Comparison of ENCODE assay signal across 7 mouse cellular contexts in genomic region chr15:77841361-77842046, GRCm38 (mm10). TPM values are rescaled to one million over a fixed set of nuclear protein-coding genes. Genes with fewer than 3 reads are reported as not detected.
A peak's percentile ranks its signal among the peaks of the same experiment; 100 is the strongest.
DNase-seq lines count a peak whose midpoint lies in the region; ATAC-seq and TF ChIP-seq lines count a peak whose summit lies in the region.

No protein-coding gene starts in this region.

- H3K36me3 ChIP-seq in ES-E14 (ENCODE audit: control insufficient read depth, insufficient read depth, low read length, poor library complexity, severe bottlenecking): peaks cover 3% of the 10 kb centered on the region; the same call in 1 of the 2 replicates
- no peaks in the 10 kb centered on the region for H3K36me3 ChIP-seq in forebrain, embryonic 13.5 days (ENCODE audit: poor library complexity, severe bottlenecking)
- no peaks in the 10 kb centered on the region for H3K36me3 ChIP-seq in lung, embryonic 14.5 days (ENCODE audit: insufficient read depth)

- H3K4me2 ChIP-seq in forebrain, embryonic 13.5 days: peak overlapping the region; percentile 96
- H3K4me2 ChIP-seq in lung, embryonic 14.5 days: peak overlapping the region; percentile 92

- no peaks in the 10 kb centered on the region for H3K9me3 ChIP-seq in ES-E14 (ENCODE audit: control insufficient read depth, insufficient read depth, low read depth, low read length)
- no peaks in the 10 kb centered on the region for H3K9me3 ChIP-seq in forebrain, embryonic 13.5 days (replicated peaks)
- H3K9me3 ChIP-seq in lung, embryonic 14.5 days (ENCODE audit: low read depth, low read length): no peaks in the 10 kb centered on the region

- WGBS in forebrain, embryonic 13.5 days: under 1% methylated on average over 73 of the region's 80 CpGs
- under 1% methylated on average over 80 of the region's 80 CpGs for WGBS in lung, embryonic 14.5 days
- under 1% methylated on average over 73 of the region's 80 CpGs for WGBS in olfactory bulb, adult 2 months

- H3K4me3 ChIP-seq in ES-E14 (ENCODE audit: insufficient read depth in 1 of 2, low read depth in 1 of 2, low read length in 2 of 2, poor library complexity in 1 of 2, severe bottlenecking in 1 of 2): peak overlapping the region; percentile 84 to 100
- H3K4me3 ChIP-seq in bone marrow macrophage, adult 2 months (ENCODE audit: insufficient read depth, low read length): peak overlapping the region; percentile 90
- H3K4me3 ChIP-seq in forebrain, embryonic 13.5 days: peak overlapping the region; percentile 90
- peak overlapping the region; percentile 96 for H3K4me3 ChIP-seq in lung, embryonic 14.5 days (ENCODE audit: low read depth, low read length)
- peak overlapping the region; percentile 73 for H3K4me3 ChIP-seq in olfactory bulb, adult 2 months (ENCODE audit: insufficient read depth, low read depth, low read length)

- ATAC-seq in forebrain, embryonic 13.5 days: peak; percentile 61
- ATAC-seq in lung, embryonic 14.5 days (ENCODE audit: insufficient read depth): peak; percentile 12; the same call in 1 of the 2 replicates

- no peak for TF ChIP-seq POLR2A in bone marrow macrophage, adult 2 months (IDR thresholded peaks at IDR 0.05; ENCODE audit: borderline replicate concordance, low read depth, low read length)
- no peak for TF ChIP-seq POLR2A in olfactory bulb, adult 2 months (IDR thresholded peaks at IDR 0.05; ENCODE audit: insufficient read depth, low read depth, low read length)

- peak overlapping the region; percentile 94 for H3K9ac ChIP-seq in ES-E14 (ENCODE audit: insufficient read depth, low read depth, low read length, poor library complexity, severe bottlenecking)
- peak overlapping the region; percentile 89 for H3K9ac ChIP-seq in forebrain, embryonic 13.5 days
- H3K9ac ChIP-seq in lung, embryonic 14.5 days: peak overlapping the region; percentile 92

- no peaks in the 10 kb centered on the region for H3K27me3 ChIP-seq in forebrain, embryonic 13.5 days
- H3K27me3 ChIP-seq in lung, embryonic 14.5 days (ENCODE audit: insufficient read depth, low read length): no peaks in the 10 kb centered on the region

- DNase-seq in ES-E14 (ENCODE audit: low read depth, low spot score): no peak
- peak; percentile 80 to 86 for DNase-seq in heart, postnatal 10 days
- DNase-seq in kidney, postnatal 36 days: peak; percentile 72 to 87
- DNase-seq in lung, embryonic 14.5 days: peak; percentile 62

- intact Hi-C loops in heart, postnatal 10 days (cut with DNase I): loop anchor here (2.0 to 5.0 kb wide), 3 partner anchors 39 to 71 kb away; no protein-coding TSS in a partner anchor

- peak overlapping the region; percentile 66 for H3K27ac ChIP-seq in ES-E14 (ENCODE audit: insufficient read depth, low read depth, low read length, poor library complexity, severe bottlenecking)
- H3K27ac ChIP-seq in bone marrow macrophage, adult 2 months (ENCODE audit: insufficient read depth, low read depth, low read length): peak overlapping the region; percentile 84
- H3K27ac ChIP-seq in forebrain, embryonic 13.5 days: peak overlapping the region; percentile 79
- H3K27ac ChIP-seq in lung, embryonic 14.5 days (ENCODE audit: low read depth): peak overlapping the region; percentile 95
- peak overlapping the region; percentile 47 for H3K27ac ChIP-seq in olfactory bulb, adult 2 months (ENCODE audit: insufficient read depth, low read depth, low read length)

- in situ Hi-C loops in ES-E14 (cut with MboI; ENCODE audit: low sequenced_read_pairs in 2 of 2, unreplicated experiment in 2 of 2): no loop called here

- H3K4me1 ChIP-seq in ES-E14 (ENCODE audit: control insufficient read depth in 2 of 2, insufficient read depth in 2 of 2, low read length in 2 of 2, poor library complexity in 1 of 2): peaks cover 13 to 17% of the 10 kb centered on the region in 2 experiments
- H3K4me1 ChIP-seq in bone marrow macrophage, adult 2 months (ENCODE audit: control insufficient read depth, insufficient read depth, low read length): peaks cover 30% of the 10 kb centered on the region
- peaks cover 40% of the 10 kb centered on the region for H3K4me1 ChIP-seq in forebrain, embryonic 13.5 days
- peaks cover 21% of the 10 kb centered on the region for H3K4me1 ChIP-seq in lung, embryonic 14.5 days (ENCODE audit: insufficient read depth)
- peaks cover 34% of the 10 kb centered on the region for H3K4me1 ChIP-seq in olfactory bulb, adult 2 months (ENCODE audit: control insufficient read depth, insufficient read depth, low read length)

- TF ChIP-seq CTCF in bone marrow macrophage, adult 2 months (IDR thresholded peaks at IDR 0.05; ENCODE audit: low read depth, low read length): no peak
- TF ChIP-seq CTCF in lung, embryonic 14.5 days (IDR thresholded peaks at IDR 0.05; ENCODE audit: low read depth): 0 out of 2 replicates have a peak, but pooled peaks have one; percentile 4
- no peak for TF ChIP-seq CTCF in olfactory bulb, adult 2 months (IDR thresholded peaks at IDR 0.05; ENCODE audit: insufficient read depth, low read depth, low read length)

TF ChIP-seq in ES-E14, 5 proteins besides CTCF, POLR2A, EP300 and RAD21:
- TF ChIP-seq ZNF384 (IDR thresholded peaks at IDR 0.05; ENCODE audit: low read depth, low read length): no peak
- no peak for TF ChIP-seq ZC3H11A (IDR thresholded peaks at IDR 0.05; ENCODE audit: borderline replicate concordance, low read depth, low read length)
- TF ChIP-seq CHD2 (IDR thresholded peaks at IDR 0.05; ENCODE audit: low read depth, low read length): no peak
- TF ChIP-seq HCFC1 (IDR thresholded peaks at IDR 0.05; ENCODE audit: borderline replicate concordance, insufficient read depth, low read length): no peak
- no peak for TF ChIP-seq MAFK (IDR thresholded peaks at IDR 0.05; ENCODE audit: insufficient read depth, low read depth, low read length)

RNA-seq across cellular contexts. Expression of gene Myh9, which starts 0.5 kb away (rescaled TPM):
- total RNA-seq in ES-E14 (2012; rRNA removed): 146 and 152 TPM in 2 replicates
- 170 and 194 TPM in 2 replicates for polyA plus RNA-seq in bone marrow macrophage, adult 2 months (2012; ENCODE audit: insufficient read depth, insufficient read length, missing spikeins)
- polyA plus RNA-seq in forebrain, embryonic 13.5 days (2015; fragmentation: Nextera tagmentation; extraction: Ambion mirVana): 13.4 and 14.4 TPM in 2 replicates
- total RNA-seq in heart, postnatal 10 days (2021): 100 to 1,000 TPM; 206 to 221 TPM
- polyA plus RNA-seq in lung, embryonic 14.5 days (2014; fragmentation: Nextera tagmentation; extraction: Ambion mirVana): 86.6 and 87.5 TPM in 2 replicates
- 307 and 350 TPM in 2 replicates for polyA plus RNA-seq in olfactory bulb, adult 2 months (2012; ENCODE audit: insufficient read depth, insufficient read length, low replicate concordance, missing spikeins)
